Mouse (Mus musculus): ENCODE data around the gene Arhgap33.
"Not testable (repeated sequence)": the region's sequence is repeated elsewhere in the genome, so short reads cannot be mapped to it uniquely, and the experiment has no call there.

The Arhgap33 gene

GRCm38 (mm10) chr7:30552102-30553020 is 17.5 kb upstream of the Arhgap33 start, which contains the start of the genes Hspb6 and Proser3:
Gene Hspb6 (plus strand): TSS chr7:30552178.
Gene Proser3 (minus strand): TSS chr7:30552299.
- peak; percentile 99 for DNase-seq (ENCODE audit: low read depth)

- no peak for DNase-seq (ENCODE audit: low read depth)
Observed at GRCm38 (mm10) chr7:30551445-30552101, 16.7 kb upstream of the Arhgap33 start.

DNA sequence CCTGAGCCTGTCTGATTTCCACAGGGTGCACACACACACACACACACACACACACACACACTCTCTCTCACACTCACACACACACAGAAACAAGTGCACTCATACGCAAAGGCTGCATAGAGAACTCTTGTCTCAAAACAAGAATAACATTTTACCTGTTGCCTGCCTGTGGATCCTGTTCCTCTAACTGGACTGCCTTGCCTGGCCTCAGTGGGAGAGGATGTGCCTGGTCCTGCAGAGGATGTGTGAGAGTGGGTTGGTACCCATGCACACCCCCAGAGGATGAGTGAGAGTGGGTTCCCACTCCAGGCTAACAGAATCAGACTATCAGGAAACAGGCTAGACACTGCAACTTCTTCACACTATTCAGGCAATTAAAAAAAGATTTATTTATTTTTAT is 15.7 kb upstream of the Arhgap33 start:
- DNase-seq (ENCODE audit: low read depth): no peak

GRCm38 (mm10) chr7:30549880-30550279 is 15.0 kb upstream of the Arhgap33 start:
- DNase-seq (ENCODE audit: low read depth): no peak

DNA sequence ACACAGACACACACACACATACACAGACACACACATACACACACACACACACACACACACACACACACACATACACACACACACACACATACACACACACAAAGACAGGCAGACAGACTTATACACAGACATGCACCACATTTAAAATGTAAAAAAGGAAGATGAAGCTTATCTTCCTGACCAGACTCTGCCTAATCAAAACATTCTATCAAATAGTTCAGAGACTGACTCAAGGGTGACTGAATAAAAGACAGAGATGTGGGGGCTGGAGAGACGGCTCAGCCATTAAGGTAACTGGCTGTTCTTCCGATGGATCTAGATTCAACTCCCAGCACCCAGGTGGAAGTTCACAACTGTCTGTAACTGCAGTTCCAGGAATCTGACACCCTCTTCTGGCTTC is 9.5 kb upstream of the Arhgap33 start:
- no peak for DNase-seq (ENCODE audit: low read depth)

GRCm38 (mm10) chr7:30540572-30540971 is 5.7 kb upstream of the Arhgap33 start:
- no peak for DNase-seq (ENCODE audit: low read depth)

DNA sequence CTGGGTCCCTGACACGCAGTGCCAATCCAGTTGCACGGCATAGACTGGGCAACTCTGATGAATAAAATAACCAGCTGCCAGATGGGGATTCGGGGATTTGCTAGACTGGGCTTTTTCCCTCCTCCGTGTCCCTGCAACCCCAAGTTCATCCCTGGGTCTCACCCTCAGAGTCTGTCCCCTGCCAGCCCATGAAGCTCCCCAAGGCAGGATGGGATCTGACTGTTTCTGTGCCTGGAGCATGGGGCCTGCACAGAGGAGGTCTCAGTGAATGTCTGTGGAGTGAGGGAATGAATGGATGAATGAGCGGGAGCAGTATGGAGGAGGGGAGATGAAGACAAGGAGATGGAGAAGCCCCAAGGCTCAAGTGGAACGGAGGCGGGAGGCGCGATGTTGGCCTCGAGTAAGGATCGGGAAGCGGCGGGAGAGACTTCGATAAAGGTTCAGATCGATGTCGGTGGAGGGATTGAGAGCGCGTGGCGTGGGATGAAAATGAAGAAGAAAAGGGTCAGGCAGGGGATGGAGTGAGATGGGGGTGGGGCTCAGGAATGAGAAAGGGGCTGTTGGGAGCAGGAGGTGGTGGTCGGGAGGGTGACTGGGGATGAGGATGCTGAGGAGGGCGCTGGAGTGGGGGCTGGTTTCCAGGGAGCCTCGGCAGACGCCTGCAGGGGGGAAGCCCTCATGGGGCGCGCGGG is 773 bp downstream of the Arhgap33 start:
- no peak for DNase-seq (ENCODE audit: low read depth)

GRCm38 (mm10) chr7:30532931-30533330 is 1.9 kb downstream of the Arhgap33 start:
- no peak for DNase-seq (ENCODE audit: low read depth)

DNA sequence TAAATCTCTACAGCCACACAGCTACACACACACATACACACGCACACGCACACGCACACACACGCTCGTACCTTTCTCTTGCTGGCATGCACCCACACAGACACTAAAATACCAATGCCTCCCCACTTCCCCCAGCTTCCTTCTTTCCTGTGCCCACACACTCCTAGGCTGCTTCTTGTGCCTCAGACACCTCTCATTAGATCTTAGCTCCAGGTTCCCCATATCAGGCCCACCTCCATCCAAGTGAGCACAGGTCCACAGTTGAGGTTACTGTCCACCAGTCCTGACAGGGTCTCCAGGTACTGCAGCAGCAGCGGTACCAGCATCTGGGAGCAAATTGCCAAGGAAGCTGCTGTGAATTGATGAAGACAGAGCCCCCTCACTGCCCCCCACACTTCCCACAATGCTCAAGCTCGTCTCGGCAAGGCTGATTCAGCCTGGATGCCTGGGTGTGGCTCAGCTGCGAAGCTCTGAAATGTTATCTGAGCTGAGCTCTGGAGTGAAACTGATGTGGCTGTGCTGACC is 3.5 kb downstream of the Arhgap33 start:
- DNase-seq (ENCODE audit: low read depth): no peak

- DNase-seq (ENCODE audit: low read depth): no peak
Observed at GRCm38 (mm10) chr7:30526981-30527380, 7.9 kb downstream of the Arhgap33 start.

- no peak for DNase-seq (ENCODE audit: low read depth)
Observed at GRCm38 (mm10) chr7:30526399-30526798, 8.5 kb downstream of the Arhgap33 start.

DNA sequence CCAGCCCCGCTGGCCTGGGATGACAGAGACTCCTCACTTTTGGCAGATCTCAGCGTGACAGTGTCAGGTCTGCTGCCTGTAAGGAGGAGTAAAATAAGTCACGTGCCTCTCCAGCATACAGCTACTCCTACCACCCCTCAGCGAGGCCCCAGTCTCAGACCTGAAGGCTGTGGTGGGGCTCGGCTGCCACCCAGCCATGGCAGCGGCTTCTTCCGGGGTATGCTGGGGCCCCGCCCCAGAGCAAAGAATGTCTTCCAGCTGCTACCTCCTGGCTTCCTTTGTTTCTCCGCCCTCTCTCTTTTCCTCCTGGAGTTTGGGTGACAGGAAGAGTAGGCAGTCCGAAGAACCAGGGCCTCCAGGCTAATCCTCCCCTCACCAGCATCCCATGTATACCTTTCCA is 8.9 kb downstream of the Arhgap33 start:
- DNase-seq (ENCODE audit: low read depth): no peak

GRCm38 (mm10) chr7:30524487-30524886 is 10.4 kb downstream of the Arhgap33 start:
- DNase-seq (ENCODE audit: low read depth): peak; percentile 75

GRCm38 (mm10) chr7:30522871-30523270 is 12.0 kb downstream of the Arhgap33 start:
- DNase-seq (ENCODE audit: low read depth): no peak

DNA sequence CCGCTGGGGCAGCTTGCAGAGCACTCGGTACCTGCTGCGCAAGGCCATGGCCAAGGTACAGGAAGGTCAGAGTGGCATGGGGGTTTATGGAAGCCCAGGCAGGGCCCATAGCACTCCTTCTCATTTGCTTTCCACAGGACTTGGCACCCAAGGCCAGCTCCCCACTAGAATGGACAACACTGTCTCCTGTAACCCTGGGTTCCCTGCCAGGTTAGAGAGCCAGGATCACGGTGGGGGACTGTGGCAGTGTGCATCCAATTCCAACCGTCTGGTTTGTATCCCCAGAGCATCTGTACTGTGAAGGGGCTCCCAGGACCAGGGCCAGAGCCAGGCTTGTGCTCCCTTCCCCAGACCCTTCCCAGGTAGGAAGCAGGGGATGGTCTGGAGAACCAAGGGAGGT is 14.0 kb downstream of the Arhgap33 start:
- no peak for DNase-seq (ENCODE audit: low read depth)

GRCm38 (mm10) chr7:30520396-30520795 is 14.5 kb downstream of the Arhgap33 start:
- no peak for DNase-seq (ENCODE audit: low read depth)

DNA sequence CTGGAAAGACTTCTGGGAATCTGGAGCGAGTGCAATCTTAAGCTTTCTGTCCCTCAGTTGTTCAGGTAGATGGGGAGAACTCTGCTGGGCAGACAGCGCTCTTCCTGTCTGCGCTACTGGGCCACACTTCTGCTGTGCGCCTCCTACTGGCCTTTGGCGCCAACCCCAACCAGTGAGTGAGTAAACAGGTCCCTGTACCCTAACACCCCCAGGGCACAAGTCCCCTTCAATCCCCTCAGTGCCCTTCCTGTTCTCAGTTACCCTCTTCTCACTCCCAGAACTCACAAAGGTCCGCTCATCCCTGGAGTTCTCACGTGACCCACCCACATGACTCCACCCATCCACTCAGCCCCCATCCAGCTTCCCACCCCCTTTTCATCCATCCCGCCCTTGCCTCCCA is 16.5 kb downstream of the Arhgap33 start:
- DNase-seq (ENCODE audit: low read depth): no peak

DNA sequence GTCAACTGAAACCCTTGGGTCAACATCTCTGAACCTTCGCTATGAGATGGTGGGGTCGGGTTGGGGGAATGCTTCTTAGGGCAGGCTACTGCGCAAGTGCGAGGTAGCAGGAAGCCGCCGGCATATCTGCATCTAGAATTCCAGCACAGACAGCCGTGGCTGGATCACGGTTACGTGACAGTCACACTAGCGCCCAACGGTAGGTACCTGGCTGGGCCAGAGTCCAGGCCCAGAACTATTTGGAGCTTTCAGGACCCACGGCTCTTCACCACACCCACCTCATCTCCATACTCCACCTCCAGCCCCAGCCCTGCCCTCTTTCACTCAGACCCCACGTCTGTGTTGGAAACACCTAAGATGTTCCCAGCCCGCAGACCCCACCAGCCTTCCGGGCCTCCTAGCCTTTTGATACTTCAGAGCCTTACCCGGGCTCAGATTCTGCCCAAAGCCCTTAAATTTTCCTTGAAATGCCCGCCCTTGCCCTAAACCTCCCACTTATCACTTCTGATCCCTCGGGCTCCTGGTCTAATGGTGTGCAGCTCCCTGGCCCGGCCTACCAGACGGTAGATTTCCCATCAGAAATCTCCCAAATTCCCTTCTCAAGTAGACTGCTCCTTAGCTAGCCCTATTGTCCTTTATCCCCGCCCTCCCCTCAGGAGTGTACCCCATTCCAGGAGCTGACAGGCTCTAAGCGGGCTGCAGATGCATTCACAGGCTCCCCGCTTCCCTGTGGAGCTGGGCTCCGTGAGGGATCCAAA is 19.7 kb downstream of the Arhgap33 start:
- no peak for DNase-seq (ENCODE audit: low read depth)

DNA sequence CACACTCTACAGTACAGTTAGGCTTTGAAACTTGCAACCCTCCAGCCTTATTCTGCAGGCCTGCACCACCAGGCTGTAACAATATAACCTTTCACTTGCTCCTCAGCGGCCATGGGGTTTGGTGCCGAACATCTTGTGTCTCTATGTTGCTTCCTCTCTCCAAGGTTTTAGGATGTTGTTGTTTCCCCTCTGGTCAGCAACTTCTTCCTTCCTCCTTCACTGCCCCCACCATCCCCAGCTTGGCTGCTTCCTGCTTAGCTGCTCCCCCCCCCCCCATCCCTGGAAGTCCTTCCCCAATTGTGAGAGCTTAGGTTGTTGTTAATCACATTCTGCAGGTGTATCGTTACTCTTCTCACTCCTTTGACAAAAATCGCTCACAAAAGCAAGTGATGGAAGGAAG is 26.8 kb downstream of the Arhgap33 start:
- no peak for DNase-seq (ENCODE audit: low read depth)

- DNase-seq (ENCODE audit: low read depth): not testable (repeated sequence)
Observed at GRCm38 (mm10) chr7:30501159-30501558, 33.7 kb downstream of the Arhgap33 start.

DNA sequence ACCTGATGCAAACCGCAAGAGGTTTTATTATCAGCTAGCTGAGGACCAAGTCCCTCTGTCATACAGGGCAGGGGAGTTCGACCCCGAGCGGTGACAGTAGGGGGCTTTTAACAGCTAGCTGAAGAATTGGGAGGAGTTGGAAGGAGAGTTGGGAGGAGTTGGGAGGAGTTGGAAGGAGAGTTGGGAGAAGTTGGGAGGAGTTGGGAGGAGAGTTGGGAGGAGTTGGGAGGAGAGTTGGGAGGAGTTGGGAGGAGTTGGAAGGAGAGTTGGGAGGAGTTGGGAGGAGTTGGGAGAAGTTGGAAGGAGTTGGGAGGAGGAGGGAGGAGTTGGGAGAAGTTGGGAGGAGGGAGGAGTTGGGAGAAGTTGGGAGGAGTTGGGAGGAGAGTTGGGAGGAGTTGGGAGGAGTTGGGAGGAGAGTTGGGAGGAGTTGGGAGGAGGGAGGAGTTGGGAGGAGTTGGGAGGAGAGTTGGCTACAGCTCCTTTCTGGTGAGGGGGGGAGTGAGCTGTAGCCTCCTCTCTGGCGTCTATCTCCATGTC is 39.3 kb downstream of the Arhgap33 start:
- DNase-seq (ENCODE audit: low read depth): not testable (repeated sequence)

All from fibroblast of lung, adult 2 months (primary cell).